Mouse (Mus musculus) naive thymus-derived CD4-positive, alpha-beta T cell, adult 5 months (primary cell): ENCODE measurements around the gene 4931408C20Rik. TPM values are rescaled to one million over a fixed set of nuclear protein-coding genes. Genes with fewer than 3 reads are reported as not detected.

Source experiments
- polyA plus RNA-seq: library from polyadenylated mRNA; unstranded; fragments of 100-300 nt; shearing (Covaris generic); gene quantifications from one replicate; pipeline ENCODE4 v1.2.1, GENCODE M21; 2017

Gene 4931408C20Rik
- polyA plus RNA-seq, result not detected

GRCm38 (mm10) chr1:26686842-26687760, at the start of gene 4931408C20Rik:
TSS of gene 4931408C20Rik (minus strand) at chr1:26687460.

